ENCODE assay signal across 8 mouse cellular contexts in genomic region chr4:137164429-137164828, GRCm38 (mm10).
DNase-seq lines count a peak whose midpoint lies in the region; ATAC-seq lines count a peak whose summit lies in the region.

No protein-coding gene starts in this region.

- no peak overlapping the region for H3K9ac ChIP-seq in hindbrain, embryonic 15.5 days

- 5% methylated on average over 12 of the region's 12 CpGs for WGBS in hindbrain, embryonic 15.5 days

- DNase-seq in T-cell, adult 2 months (ENCODE audit: low spot score): peak; percentile 59
- DNase-seq in cerebellum, postnatal 36 days: peak; percentile 88 to 93
- DNase-seq in gastrocnemius, adult 18-20 months (ENCODE audit: low spot score): peak; percentile 72
- peak; percentile 52 for DNase-seq in left cerebral cortex, adult 11 months (ENCODE audit: low spot score)
- peak; percentile 80 to 84 for DNase-seq in lung, postnatal 4 days
- DNase-seq in right cerebral cortex, adult 2 months (ENCODE audit: low spot score in 2 of 2): peak; percentile 83 to 87
- DNase-seq in urinary bladder, postnatal 10 days (ENCODE audit: low spot score): peak; percentile 59

- H3K4me2 ChIP-seq in hindbrain, embryonic 15.5 days: peak overlapping the region; percentile 46

- H3K4me3 ChIP-seq in hindbrain, embryonic 15.5 days: peak overlapping the region; percentile 22

- H3K27me3 ChIP-seq in hindbrain, embryonic 15.5 days: peaks cover 5% of the 10 kb centered on the region; the same call in 1 of the 2 replicates

- H3K36me3 ChIP-seq in hindbrain, embryonic 15.5 days: no peaks in the 10 kb centered on the region

- peaks cover 5% of the 10 kb centered on the region; the same call in 1 of the 2 replicates for H3K4me1 ChIP-seq in hindbrain, embryonic 15.5 days (replicated peaks)

- no peaks in the 10 kb centered on the region for H3K9me3 ChIP-seq in hindbrain, embryonic 15.5 days

- H3K27ac ChIP-seq in hindbrain, embryonic 15.5 days (replicated peaks): no peak overlapping the region

- ATAC-seq in hindbrain, embryonic 15.5 days (ENCODE audit: low FRiP score, low read depth): peak; percentile 65
